Mouse (Mus musculus) CD4-positive, CD25-positive, alpha-beta regulatory T cell, adult 2 months (primary cell): Measurements from ENCODE around the gene Cd27.
"Not testable (repeated sequence)": the region's sequence is repeated elsewhere in the genome, so short reads cannot be mapped to it uniquely, and the experiment has no call there.

ENCODE experiments used
- DNase-seq: peaks from one replicate; pipeline ENCODE4 v3.0.0-alpha.2; 2012; ENCODE audit warnings: low read depth, low spot score

Cd27 gene

GRCm38 (mm10) chr6:125236782-125237181 is at the start of gene Cd27:
Cd27 (minus strand) TSS chr6:125237010.
- peak; percentile 76 for DNase-seq

- no peak for DNase-seq
Observed at GRCm38 (mm10) chr6:125285890-125286289, 49.1 kb upstream of the Cd27 start, which contains the start of gene Tuba3a. Tuba3a (minus strand) TSS chr6:125286042.

- no peak for DNase-seq
Observed at GRCm38 (mm10) chr6:125284751-125285150, 47.9 kb upstream of the Cd27 start.

GRCm38 (mm10) chr6:125284250-125284649 is 47.4 kb upstream of the Cd27 start:
- no peak for DNase-seq

- DNase-seq: not testable (repeated sequence)
Observed at GRCm38 (mm10) chr6:125282721-125283120, 45.9 kb upstream of the Cd27 start.

GRCm38 (mm10) chr6:125279729-125280128 is 42.9 kb upstream of the Cd27 start:
- DNase-seq: no peak

GRCm38 (mm10) chr6:125274841-125275563 is 38.2 kb upstream of the Cd27 start:
- peak; percentile 66 for DNase-seq

- no peak for DNase-seq
Observed at GRCm38 (mm10) chr6:125272228-125272785, 35.5 kb upstream of the Cd27 start.

GRCm38 (mm10) chr6:125271455-125272227 is 34.8 kb upstream of the Cd27 start:
- peak; percentile 91 for DNase-seq

- no peak for DNase-seq
Observed at GRCm38 (mm10) chr6:125268799-125269198, 32.0 kb upstream of the Cd27 start.

- peak; percentile 43 for DNase-seq
Observed at GRCm38 (mm10) chr6:125267469-125267868, 30.7 kb upstream of the Cd27 start.

GRCm38 (mm10) chr6:125266600-125266999 is 29.8 kb upstream of the Cd27 start:
- DNase-seq: peak; percentile 69

- peak; percentile 73 for DNase-seq
Observed at GRCm38 (mm10) chr6:125266091-125266490, 29.3 kb upstream of the Cd27 start.

GRCm38 (mm10) chr6:125265239-125265638 is 28.4 kb upstream of the Cd27 start:
- peak; percentile 97 for DNase-seq

GRCm38 (mm10) chr6:125264219-125264618 is 27.4 kb upstream of the Cd27 start:
- peak; percentile 52 for DNase-seq

GRCm38 (mm10) chr6:125260006-125260555 is 23.3 kb upstream of the Cd27 start:
- peak; percentile 57 for DNase-seq

GRCm38 (mm10) chr6:125256222-125256966 is 19.6 kb upstream of the Cd27 start:
- no peak for DNase-seq

- no peak for DNase-seq
Observed at GRCm38 (mm10) chr6:125255516-125256044, 18.8 kb upstream of the Cd27 start.

- no peak for DNase-seq
Observed at GRCm38 (mm10) chr6:125253863-125254715, 17.3 kb upstream of the Cd27 start.

GRCm38 (mm10) chr6:125252711-125253110 is 15.9 kb upstream of the Cd27 start:
- DNase-seq: no peak
